Mouse (Mus musculus) kidney, postnatal 4 days (tissue): ENCODE data around the gene Ift172.

ENCODE experiments used
- DNase-seq, 2 experiments: peaks; one replicate each; pipeline ENCODE4 v3.0.0; 2021; ENCODE audit warnings: mixed read lengths in 2 of 2

Gene Ift172

DNA sequence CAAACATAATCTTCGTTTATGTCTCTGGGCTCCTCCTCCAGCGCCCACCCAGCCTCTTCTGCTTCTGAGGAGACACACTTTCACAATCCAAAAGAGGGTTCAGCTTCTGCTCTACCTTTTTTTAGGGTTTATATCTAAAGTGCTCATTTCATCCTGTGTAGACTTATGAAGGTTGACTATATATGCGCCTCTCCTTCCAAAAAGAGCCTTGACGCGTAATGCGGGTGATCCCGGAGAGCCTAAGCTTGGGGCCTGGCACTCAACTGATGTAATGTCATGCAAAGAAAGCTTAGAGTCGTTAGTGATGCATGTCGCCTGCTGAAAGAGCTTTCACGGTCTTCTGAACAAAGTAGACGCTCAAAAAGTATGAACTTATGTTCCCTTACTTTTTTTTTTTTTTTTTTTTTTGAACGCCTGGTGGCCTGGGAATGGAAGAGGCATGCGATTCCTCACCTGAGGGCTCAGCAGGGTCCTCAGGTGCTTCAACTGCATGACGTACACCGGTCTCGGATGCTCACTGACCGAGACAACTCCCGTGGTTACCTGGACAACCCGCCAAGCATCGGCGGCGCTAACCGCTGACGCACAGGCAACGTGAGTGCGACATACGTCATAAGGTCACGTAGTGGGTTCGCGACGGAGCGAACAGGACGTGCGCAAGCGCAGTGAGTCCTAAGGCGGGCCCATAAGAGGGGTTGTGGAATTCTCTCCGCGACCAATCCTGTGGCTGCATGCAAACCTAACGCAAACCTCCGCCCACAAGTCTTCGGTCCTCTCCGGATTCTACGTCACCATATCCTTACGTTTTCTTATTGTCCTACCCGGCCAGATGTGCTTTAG is at the start of gene Ift172:
TSS of gene Ift172 (minus strand) at position 596 of the 840 bp plus-strand sequence.
- peak; percentile 97 to 98 for DNase-seq

GRCm38 (mm10) chr5:31328255-31328654 is 37.3 kb upstream of the Ift172 start:
- peak; percentile 57 to 67 for DNase-seq

DNA sequence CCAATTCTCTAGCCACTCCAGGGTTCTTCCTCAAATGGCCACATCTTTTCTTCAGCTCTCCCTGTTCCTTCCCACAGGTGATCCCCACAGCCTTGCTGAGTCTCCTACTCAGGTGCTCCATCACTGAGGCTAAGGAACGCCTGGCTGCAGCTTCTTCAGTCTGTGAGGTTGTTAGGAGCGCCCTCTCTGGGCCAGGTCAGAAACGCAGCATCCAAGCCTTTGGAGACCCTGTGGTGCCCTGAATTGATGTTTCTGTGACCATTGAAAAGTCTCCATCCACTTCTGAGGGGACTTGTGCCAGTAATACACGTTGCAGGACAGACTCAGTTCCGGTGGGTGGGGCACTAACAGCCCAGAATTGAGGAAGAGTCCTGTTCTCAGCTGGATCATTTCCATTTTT is 35.9 kb upstream of the Ift172 start:
- peak; percentile 5 to 21 for DNase-seq

GRCm38 (mm10) chr5:31324085-31324484 is 33.2 kb upstream of the Ift172 start:
- DNase-seq, result no peak

- no peak for DNase-seq
Measured at GRCm38 (mm10) chr5:31322776-31323175, 31.9 kb upstream of the Ift172 start.

GRCm38 (mm10) chr5:31312806-31313205 is 21.9 kb upstream of the Ift172 start:
- no peak for DNase-seq

- DNase-seq, result no peak
Measured at GRCm38 (mm10) chr5:31303093-31303492, 12.2 kb upstream of the Ift172 start.

DNA sequence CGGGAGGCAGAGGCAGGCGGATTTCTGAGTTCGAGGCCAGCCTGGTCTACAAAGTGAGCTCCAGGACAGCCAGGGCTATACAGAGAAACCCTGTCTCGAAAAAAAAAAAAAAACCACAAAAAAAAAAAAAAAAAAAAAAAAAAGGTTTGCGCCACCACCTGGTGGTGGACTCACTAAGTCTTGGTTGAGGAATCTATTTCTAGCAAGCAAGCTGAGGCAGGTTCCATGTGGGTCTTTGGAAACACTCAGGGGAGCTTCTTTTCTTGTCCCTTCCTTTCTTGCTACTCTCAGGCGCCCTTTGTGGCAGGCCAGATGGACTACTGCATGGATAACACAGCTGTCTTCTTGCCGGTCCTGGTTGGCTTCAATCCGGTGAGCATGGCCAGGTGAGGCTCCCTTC is 10.9 kb upstream of the Ift172 start:
- DNase-seq, result no peak

DNA sequence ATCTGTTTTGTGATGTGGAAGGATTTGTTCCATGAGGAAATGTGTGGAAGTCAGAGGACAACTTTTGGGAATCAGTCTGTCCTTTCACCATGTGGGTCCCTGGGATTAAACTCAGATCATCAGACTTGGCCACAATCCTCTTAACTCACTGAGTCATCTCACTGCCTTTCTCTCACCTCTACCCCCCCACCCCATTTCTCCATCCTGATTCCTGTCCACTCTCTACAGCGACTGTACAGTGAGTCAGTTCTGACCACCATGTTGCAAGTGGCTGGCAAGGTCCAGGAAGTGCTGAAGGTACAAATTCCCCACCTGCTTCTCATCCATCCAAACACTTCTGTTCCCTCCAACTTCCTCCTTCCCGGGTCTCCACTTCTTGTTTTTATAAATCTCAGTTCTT is 7.6 kb upstream of the Ift172 start:
- no peak for DNase-seq

- no peak for DNase-seq
Measured at GRCm38 (mm10) chr5:31297981-31298380, 7.1 kb upstream of the Ift172 start.

DNA sequence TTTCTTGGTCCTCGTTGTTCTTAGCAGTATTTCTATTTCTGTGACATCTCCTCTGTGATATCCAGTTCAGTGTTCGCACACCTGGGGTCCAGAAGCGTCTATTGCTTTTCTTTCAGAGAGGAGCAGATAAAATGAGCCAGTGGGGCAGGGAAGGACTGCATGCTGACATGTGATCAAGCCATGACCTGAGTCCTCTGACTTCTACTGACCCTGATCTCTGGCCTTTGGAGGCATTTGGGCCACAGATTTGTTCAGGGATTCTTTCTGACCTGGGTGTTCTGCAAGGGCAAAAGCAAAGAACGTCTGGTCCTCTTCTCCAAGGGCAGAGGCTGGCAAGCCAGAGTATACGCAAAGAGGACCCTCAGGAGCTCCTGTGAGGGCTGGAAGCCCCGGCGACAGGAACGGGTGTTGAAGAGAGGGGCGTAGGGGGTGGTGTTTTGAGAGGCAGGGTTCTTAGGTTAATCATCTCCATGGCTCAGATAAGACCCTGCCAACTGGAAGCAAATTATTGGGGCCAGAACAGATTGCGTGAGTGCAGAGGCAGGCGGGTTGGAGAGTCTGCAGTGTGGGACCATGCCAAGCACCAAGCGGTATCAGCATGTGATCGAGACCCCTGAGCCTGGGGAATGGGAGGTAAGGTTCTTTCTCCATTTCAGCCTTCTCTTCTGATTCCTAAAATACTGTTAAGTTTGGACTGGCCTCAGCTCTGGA is 6.3 kb upstream of the Ift172 start, which contains the start of gene Gckr:
TSS of gene Gckr (plus strand) at position 397 of the 711 bp plus-strand sequence.
- DNase-seq, result no peak

DNA sequence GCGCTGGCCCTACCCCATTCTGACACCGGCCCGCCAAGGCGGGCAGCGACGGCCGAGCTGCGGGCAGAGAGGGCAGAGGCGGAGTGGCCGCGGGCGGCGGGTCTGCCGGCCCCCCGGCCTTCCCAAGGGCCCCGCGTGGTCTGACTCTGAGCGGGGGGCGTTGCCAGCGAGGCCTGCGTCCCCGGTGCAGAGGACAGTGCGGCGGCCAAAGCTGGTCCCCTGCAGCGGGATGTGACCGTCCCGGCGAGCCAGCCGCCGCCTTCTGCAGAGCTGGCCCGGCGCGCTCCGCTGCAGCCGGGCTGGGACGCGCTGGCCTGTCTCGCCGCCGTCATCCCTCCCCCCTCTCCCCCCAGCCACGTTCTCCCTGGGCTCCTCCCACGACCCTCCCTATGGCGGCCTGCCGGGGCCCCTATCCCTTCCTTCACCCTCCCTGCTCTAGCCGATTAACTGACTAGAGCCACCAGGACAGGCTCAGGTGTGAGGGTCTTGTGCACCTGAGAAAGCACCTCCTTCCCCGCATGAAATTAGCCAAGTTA is 4.8 kb upstream of the Ift172 start, which contains the start of gene Fndc4:
TSS of gene Fndc4 (minus strand) at position 475 of the 536 bp plus-strand sequence.
- DNase-seq, result peak; percentile 70 to 76

- peak in 1 of 2 experiments; percentile 10 for DNase-seq
Measured at GRCm38 (mm10) chr5:31294964-31295605, 4.2 kb upstream of the Ift172 start.

DNA sequence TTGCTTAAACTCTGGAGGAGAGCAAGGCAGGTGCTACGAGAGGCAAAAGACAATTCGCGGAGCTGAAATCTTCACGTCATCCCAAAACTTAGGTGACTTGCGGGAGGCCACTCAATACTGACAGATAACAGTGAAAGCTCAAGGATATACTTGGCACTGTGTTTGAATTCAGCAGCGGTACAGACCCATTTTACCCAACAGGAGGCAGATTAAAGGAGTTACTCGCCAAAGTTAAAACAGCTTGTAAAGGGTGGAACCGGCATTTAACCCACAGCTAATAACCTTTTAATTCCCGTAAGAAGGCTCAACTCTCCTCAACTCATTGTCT is 409 bp upstream of the Ift172 start:
- DNase-seq, result no peak

GRCm38 (mm10) chr5:31289626-31290230 is 1.2 kb downstream of the Ift172 start:
- DNase-seq, result no peak

DNA sequence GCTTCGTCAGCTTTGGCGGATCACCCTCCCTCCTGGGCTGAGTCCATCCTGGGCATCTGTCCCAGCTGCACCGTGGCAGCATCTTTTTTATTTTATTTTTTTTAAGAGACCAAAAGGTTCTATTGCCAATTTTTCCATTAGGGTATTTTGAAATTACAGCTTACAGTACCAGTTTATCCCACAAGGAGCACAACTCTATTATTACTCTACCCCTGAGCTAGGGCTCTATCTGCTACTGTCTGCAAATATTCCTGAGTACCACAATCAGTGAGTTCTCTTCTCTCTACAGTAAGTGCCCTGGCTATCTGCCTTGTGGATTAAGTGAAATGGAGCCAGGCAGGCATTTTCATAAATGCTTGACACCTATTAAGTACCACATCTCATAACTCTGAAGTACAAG is 2.3 kb downstream of the Ift172 start:
- no peak for DNase-seq

- DNase-seq, result no peak
Measured at GRCm38 (mm10) chr5:31288225-31288624, 2.7 kb downstream of the Ift172 start.

GRCm38 (mm10) chr5:31279245-31279988 is 11.5 kb downstream of the Ift172 start:
- DNase-seq, result no peak

GRCm38 (mm10) chr5:31273018-31273417 is 17.9 kb downstream of the Ift172 start:
- no peak for DNase-seq

GRCm38 (mm10) chr5:31267686-31268085 is 23.2 kb downstream of the Ift172 start:
- DNase-seq, result no peak

- no peak for DNase-seq
Measured at GRCm38 (mm10) chr5:31266101-31266500, 24.8 kb downstream of the Ift172 start.

DNA sequence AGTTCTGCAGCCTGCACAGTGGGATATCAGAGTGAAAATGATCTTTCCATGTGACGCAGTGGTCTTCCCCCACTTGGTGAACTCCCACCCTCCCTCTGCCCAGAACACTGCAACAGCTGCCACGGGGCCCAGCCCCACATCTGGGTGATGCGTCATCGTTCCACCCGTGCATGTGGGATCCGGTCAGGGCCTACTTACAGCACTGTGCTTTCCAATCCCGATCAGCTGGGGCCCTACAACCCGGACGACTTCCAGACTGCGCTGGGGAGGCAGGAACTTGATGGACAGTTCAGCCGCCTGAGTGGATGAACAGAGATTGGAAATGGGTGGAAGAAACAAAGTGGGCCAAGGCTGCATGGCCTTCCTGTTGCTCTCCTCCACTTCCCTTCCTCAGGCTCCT is 33.3 kb downstream of the Ift172 start:
- no peak for DNase-seq
